Mouse (Mus musculus): ENCODE data around the gene Faf2. TPM values are rescaled to one million over a fixed set of nuclear protein-coding genes. Genes with fewer than 3 reads are reported as not detected.

Faf2 gene
- polyA plus RNA-seq, 3 experiments from 2014 or later, result 71.0 to 88.8 (median 87.8) TPM

Other genes starting within 250 kb of the Faf2 start
- 10 to 100 TPM; 26.8 to 33.5 (median 32.7) TPM for gene Thoc3, start 152.9 kb upstream of the Faf2 start, polyA plus RNA-seq (2017; shearing (Covaris generic))
- gene Simc1, start 118.0 kb upstream of the Faf2 start, polyA plus RNA-seq (2017; shearing (Covaris generic)), result 10 to 100 TPM in 2 of 3 experiments, 1 to 10 TPM in 1; 4.9 to 10.6 (median 10.0) TPM
- gene 4833439L19Rik, start 56.3 kb upstream of the Faf2 start, polyA plus RNA-seq (2017; shearing (Covaris generic)), result 10 to 100 TPM; 63.9 to 72.0 (median 71.8) TPM
- 1 to 10 TPM; 4.2 to 9.1 (median 4.2) TPM for gene Arl10, start 46.8 kb upstream of the Faf2 start, polyA plus RNA-seq (2017; shearing (Covaris generic))
- gene Nop16, start 31.7 kb upstream of the Faf2 start, polyA plus RNA-seq (2017; shearing (Covaris generic)), result 10 to 100 TPM; 53.6 to 63.9 (median 55.8) TPM
- 100 to 1,000 TPM; 101 to 139 (median 122) TPM for gene Higd2a, start 31.6 kb upstream of the Faf2 start, polyA plus RNA-seq (2017; shearing (Covaris generic))
- gene Cltb, start 10.4 kb upstream of the Faf2 start, polyA plus RNA-seq (2017; shearing (Covaris generic)), result 10 to 100 TPM; 10.2 to 13.8 (median 11.3) TPM
- 10 to 100 TPM; 24.3 to 29.6 (median 28.6) TPM for gene Rnf44, start 72.1 kb downstream of the Faf2 start, polyA plus RNA-seq (2017; shearing (Covaris generic))
- not detected for gene Cdhr2, start 79.7 kb downstream of the Faf2 start, polyA plus RNA-seq (2017; shearing (Covaris generic))
- gene Gprin1, start 128.1 kb downstream of the Faf2 start, polyA plus RNA-seq (2017; shearing (Covaris generic)), result not detected
- gene Sncb, start 144.8 kb downstream of the Faf2 start, polyA plus RNA-seq (2017; shearing (Covaris generic)), result 1 to 10 TPM in 1 of 3 experiments, under 1 TPM in 1, not detected in 1; 0.87 to 2.3 TPM
- gene Eif4e1b, start 162.2 kb downstream of the Faf2 start, polyA plus RNA-seq (2017; shearing (Covaris generic)), result not detected
- 1 to 10 TPM; 1.5 to 6.7 (median 2.2) TPM for gene Tspan17, start 167.6 kb downstream of the Faf2 start, polyA plus RNA-seq (2017; shearing (Covaris generic))

All from inflammation-experienced regulatory T-cells, adult 6 months (primary cell).